Comparison of ENCODE assay signal across 14 mouse cellular contexts in the genomic region with DNA sequence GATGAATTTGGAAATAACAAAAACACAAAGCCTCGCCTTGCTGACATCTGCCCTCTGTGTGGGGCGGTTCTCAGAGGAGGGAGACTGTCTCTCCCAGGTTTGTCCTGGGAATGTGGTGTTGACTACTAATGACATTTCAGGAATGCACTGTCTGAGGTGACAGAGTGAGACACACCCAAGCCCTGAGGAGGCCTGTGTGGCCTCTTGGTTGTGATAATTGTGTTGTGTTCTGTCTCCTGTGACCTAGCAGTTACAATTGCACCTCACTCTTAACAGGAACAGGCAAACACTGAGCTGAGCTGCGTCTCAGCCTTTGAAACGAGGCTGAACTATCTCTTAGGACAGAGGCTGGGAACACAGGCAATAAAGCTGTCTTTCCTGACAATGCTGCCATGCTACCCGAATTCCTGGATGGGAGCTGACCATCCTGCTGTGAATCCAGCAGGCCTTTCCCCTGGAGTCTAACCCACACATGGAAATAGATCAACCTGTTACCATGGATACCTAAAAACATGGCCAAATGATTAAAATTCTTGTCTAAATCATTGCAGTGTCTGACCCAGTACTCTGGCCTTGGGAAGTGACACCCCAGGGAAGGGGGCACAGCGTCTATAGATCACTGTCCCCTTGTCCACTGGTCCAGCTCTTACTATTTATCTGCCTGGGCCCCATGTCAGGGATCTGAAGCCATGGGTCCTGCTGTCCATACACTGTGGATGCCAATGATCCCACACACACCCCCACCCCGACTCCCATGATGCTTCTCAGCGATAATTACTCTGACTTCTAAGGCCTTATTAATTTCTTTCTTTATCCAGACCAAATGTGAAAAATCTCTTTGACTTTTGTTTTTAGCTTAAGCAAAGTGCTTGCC. TPM values are rescaled to one million over a fixed set of nuclear protein-coding genes. Genes with fewer than 3 reads are reported as not detected.
DNase-seq lines count a peak whose midpoint lies in the region; ATAC-seq lines count a peak whose summit lies in the region.
"Had no signal": no experiment of that assay in that cellular context is flagged by ENCODE, and none has a peak within 500 bp of the region (broad histone marks: within the 10 kb centered on the region; RNA-seq: fewer than 3 reads in every experiment).

No protein-coding gene starts in this region.

- H3K27ac ChIP-seq in forebrain, embryonic 10.5 days = peak overlapping the region; percentile 60
- H3K27ac ChIP-seq in forebrain, embryonic 12.5 days = no peak overlapping the region
- H3K27ac ChIP-seq in midbrain, embryonic 15.5 days = no peak overlapping the region
- H3K27ac ChIP-seq: left cerebral cortex, adult 2 months; limb, embryonic 15.5 days; lung, embryonic 15.5 days had no signal

- no peak overlapping the region for H3K4me3 ChIP-seq in forebrain, embryonic 10.5 days
- no peak overlapping the region for H3K4me3 ChIP-seq in forebrain, embryonic 12.5 days (replicated peaks)
- no peak overlapping the region for H3K4me3 ChIP-seq in midbrain, embryonic 15.5 days
- H3K4me3 ChIP-seq: left cerebral cortex, adult 2 months; limb, embryonic 15.5 days; lung, embryonic 15.5 days had no signal

- no peak overlapping the region for H3K4me2 ChIP-seq in forebrain, embryonic 12.5 days
- no peak overlapping the region for H3K4me2 ChIP-seq in midbrain, embryonic 15.5 days
- H3K4me2 ChIP-seq: limb, embryonic 15.5 days; lung, embryonic 15.5 days had no signal

- no peak for ATAC-seq in forebrain, embryonic 12.5 days (ENCODE audit: low FRiP score)
- 0 out of 2 replicates have a peak, but pooled peaks have one; percentile 17 for ATAC-seq in midbrain, embryonic 15.5 days (replicated peaks)
- no peak for ATAC-seq in activated CD4-positive, CD25-positive, alpha-beta regulatory T cell, adult 4 months

- WGBS in forebrain, embryonic 10.5 days = 72% methylated on average over 8 of the region's 8 CpGs
- WGBS in forebrain, embryonic 12.5 days = 63% methylated on average over 8 of the region's 8 CpGs
- 33% methylated on average over 8 of the region's 8 CpGs for WGBS in midbrain, embryonic 15.5 days

- H3K27me3 ChIP-seq in forebrain, embryonic 10.5 days (ENCODE audit: poor library complexity, severe bottlenecking) = no peaks in the 10 kb centered on the region
- H3K27me3 ChIP-seq in forebrain, embryonic 12.5 days = no peaks in the 10 kb centered on the region
- no peaks in the 10 kb centered on the region for H3K27me3 ChIP-seq in midbrain, embryonic 15.5 days (replicated peaks)
- H3K27me3 ChIP-seq: limb, embryonic 15.5 days; lung, embryonic 15.5 days had no signal

- no peak overlapping the region for H3K9ac ChIP-seq in forebrain, embryonic 12.5 days
- H3K9ac ChIP-seq in midbrain, embryonic 15.5 days = no peak overlapping the region
- H3K9ac ChIP-seq: limb, embryonic 15.5 days; lung, embryonic 15.5 days had no signal

- no peaks in the 10 kb centered on the region for H3K9me3 ChIP-seq in forebrain, embryonic 10.5 days
- H3K9me3 ChIP-seq in forebrain, embryonic 12.5 days = no peaks in the 10 kb centered on the region
- no peaks in the 10 kb centered on the region for H3K9me3 ChIP-seq in midbrain, embryonic 15.5 days
- H3K9me3 ChIP-seq: limb, embryonic 15.5 days; lung, embryonic 15.5 days had no signal

- DNase-seq in forebrain, embryonic 10.5 days (ENCODE audit: extremely low spot score, low spot score) = no peak
- DNase-seq in 3T3-L1 (ENCODE audit: low read depth, low spot score) = peak; percentile 67
- peak; percentile 43 for DNase-seq in embryo, embryonic 11.5 days (ENCODE audit: low read depth, low spot score)
- no peak for DNase-seq in T-cell, adult 2 months (ENCODE audit: low spot score)
- DNase-seq in cerebellum, postnatal 25 days = no peak
- DNase-seq: cerebellum, adult 11-12 months; kidney, postnatal 4 days; thymus, adult 2 months had no signal

- no peaks in the 10 kb centered on the region for H3K36me3 ChIP-seq in forebrain, embryonic 10.5 days (replicated peaks)
- no peaks in the 10 kb centered on the region for H3K36me3 ChIP-seq in forebrain, embryonic 12.5 days (replicated peaks)
- H3K36me3 ChIP-seq in midbrain, embryonic 15.5 days (replicated peaks) = no peaks in the 10 kb centered on the region
- H3K36me3 ChIP-seq: limb, embryonic 15.5 days; lung, embryonic 15.5 days had no signal

- H3K4me1 ChIP-seq in forebrain, embryonic 10.5 days = peaks cover 10% of the 10 kb centered on the region
- peaks cover 9% of the 10 kb centered on the region for H3K4me1 ChIP-seq in forebrain, embryonic 12.5 days
- peaks cover 8% of the 10 kb centered on the region for H3K4me1 ChIP-seq in midbrain, embryonic 15.5 days
- H3K4me1 ChIP-seq: lung, embryonic 15.5 days had no signal

RNA-seq across cellular contexts. Expression of a gene that starts 33.1 kb away (rescaled TPM):
- 1.7 and 2.3 TPM in 2 replicates for polyA plus RNA-seq in forebrain, embryonic 10.5 days (2016; fragmentation: Nextera tagmentation; extraction: Ambion mirVana)
- 3.1 and 3.6 TPM in 2 replicates for polyA plus RNA-seq in forebrain, embryonic 12.5 days (2016; fragmentation: Nextera tagmentation; extraction: Ambion mirVana)
- polyA plus RNA-seq in midbrain, embryonic 15.5 days (2015; fragmentation: Nextera tagmentation; extraction: Ambion mirVana) = 4.6 and 5.5 TPM in 2 replicates
- polyA plus RNA-seq in activated CD4-positive, CD25-positive, alpha-beta regulatory T cell, adult 4 months (2017; shearing (Covaris generic)) = under 1 TPM; 0.19 to 0.32 TPM

Comparison
In these comparisons a context has a peak if more than half of its experiments do, and no peak if none do; other contexts are left out.
1. DNase-seq: peak in 3T3-L1 (single experiment) and embryo, embryonic 11.5 days (single experiment); none in forebrain, embryonic 10.5 days (single experiment), T-cell, adult 2 months (single experiment) and cerebellum, postnatal 25 days (0 of 2).